Mouse (Mus musculus) midbrain, embryonic 13.5 days (tissue): Measurements from ENCODE around the gene Kif1bp. TPM values are rescaled to one million over a fixed set of nuclear protein-coding genes. Genes with fewer than 3 reads are reported as not detected.

Source experiments
- ATAC-seq: fragments of 200-750 bp; cut with Nextera tagmentation; 2 replicates; pipeline ENCODE4 v1.8.0; 2017; ENCODE audit warnings: mild to moderate bottlenecking, moderate TSS enrichment, moderate library complexity
- H3K27ac ChIP-seq: fragments of 300-500 bp; sonication (generic); 2 replicates; pipeline ENCODE4 v1.5.1; 2015; ENCODE audit warnings: inconsistent platforms, mild to moderate bottlenecking, moderate library complexity
- H3K27me3 ChIP-seq: fragments of 300-500 bp; sonication (generic); 2 replicates; pipeline ENCODE4 v1.6.1; 2015; ENCODE audit warnings: mild to moderate bottlenecking, inconsistent platforms
- H3K36me3 ChIP-seq: fragments of 300-500 bp; sonication (generic); 2 replicates; pipeline ENCODE4 v1.6.1; 2015; ENCODE audit warnings: mild to moderate bottlenecking, inconsistent platforms
- H3K4me1 ChIP-seq: fragments of 300-500 bp; sonication (generic); replicated peaks from 2 replicates; pipeline ENCODE4 v1.6.1; 2015; ENCODE audit warnings: inconsistent platforms
- H3K4me2 ChIP-seq: fragments of 300-500 bp; sonication (generic); replicated peaks from 2 replicates; pipeline ENCODE4 v1.6.1; 2015; ENCODE audit warnings: moderate library complexity, mild to moderate bottlenecking, inconsistent platforms
- H3K4me3 ChIP-seq: fragments of 300-500 bp; sonication (generic); replicated peaks from 2 replicates; pipeline ENCODE4 v1.5.1; 2015; ENCODE audit warnings: mild to moderate bottlenecking, inconsistent platforms
- H3K9ac ChIP-seq: fragments of 300-500 bp; sonication (generic); replicated peaks from 2 replicates; pipeline ENCODE4 v1.6.1; 2015; ENCODE audit warnings: mild to moderate bottlenecking, inconsistent platforms
- H3K9me3 ChIP-seq: fragments of 300-500 bp; sonication (generic); 2 replicates; pipeline ENCODE4 v1.6.1; 2016; ENCODE audit warnings: mild to moderate bottlenecking, inconsistent platforms
- WGBS: fragments of 180-500 bp; shearing (Covaris S2); methylation state at CpG from one replicate; pipeline ENCODE4 v1.1.7; 2015; 5-methylcytosine and 5-hydroxymethylcytosine counted together
- polyA plus RNA-seq: library from polyadenylated mRNA; unstranded; fragments of >200 nt; fragmentation: Nextera tagmentation; extraction: Ambion mirVana; gene quantifications from 2 replicates; pipeline ENCODE4 v1.2.1, GENCODE M21; 2015

Kif1bp gene
- polyA plus RNA-seq, 1 experiment from 2014 or later = 69.1 TPM

DNA sequence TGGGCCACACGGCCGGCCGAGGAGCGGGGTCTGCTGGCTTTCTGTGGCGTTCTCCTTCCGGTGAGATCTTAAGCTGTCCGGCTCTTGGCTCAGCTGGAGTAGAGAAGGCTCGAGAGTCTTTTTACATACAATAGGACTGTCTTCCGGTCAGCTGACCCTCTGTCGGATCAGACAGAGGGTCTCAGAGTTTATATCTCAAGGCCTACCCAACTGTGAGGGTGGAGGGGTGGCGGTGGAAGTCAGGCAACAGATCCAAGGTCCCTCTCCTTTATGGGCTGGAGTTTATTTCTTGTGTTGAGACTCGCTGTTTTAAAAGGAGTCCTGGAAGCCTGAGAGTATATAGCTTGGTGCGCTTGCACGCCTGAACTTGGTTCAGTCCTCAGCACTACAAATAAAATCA, 50.9 kb downstream of the Kif1bp start, which contains the start of gene Srgn:
TSS of gene Srgn (minus strand) at position 101 of the 400 bp plus-strand sequence.
- 87% methylated on average over 14 of the region's 14 CpGs for WGBS
- H3K9ac ChIP-seq = no peak within 1 kb of the TSS
- no peaks in the 10 kb centered on the region for H3K36me3 ChIP-seq
- H3K9me3 ChIP-seq = no peaks in the 10 kb centered on the region
- H3K27me3 ChIP-seq = no peaks in the 10 kb centered on the region
- no peak within 1 kb of the TSS for H3K27ac ChIP-seq
- ATAC-seq = no peak
- H3K4me2 ChIP-seq = no peak within 1 kb of the TSS
- H3K4me3 ChIP-seq = no peak within 1 kb of the TSS
- no peaks in the 10 kb centered on the region for H3K4me1 ChIP-seq

GRCm38 (mm10) chr10:62522346-62522950, 55.8 kb downstream of the Kif1bp start:
- no peak overlapping the region for H3K27ac ChIP-seq
- H3K4me3 ChIP-seq = no peak overlapping the region
- no peak overlapping the region for H3K9ac ChIP-seq
- H3K36me3 ChIP-seq = no peaks in the 10 kb centered on the region
- no peak for ATAC-seq
- H3K4me1 ChIP-seq = no peaks in the 10 kb centered on the region
- no peak overlapping the region for H3K4me2 ChIP-seq
- 77% methylated on average over 7 of the region's 7 CpGs for WGBS
- no peaks in the 10 kb centered on the region for H3K9me3 ChIP-seq
- no peaks in the 10 kb centered on the region for H3K27me3 ChIP-seq

DNA sequence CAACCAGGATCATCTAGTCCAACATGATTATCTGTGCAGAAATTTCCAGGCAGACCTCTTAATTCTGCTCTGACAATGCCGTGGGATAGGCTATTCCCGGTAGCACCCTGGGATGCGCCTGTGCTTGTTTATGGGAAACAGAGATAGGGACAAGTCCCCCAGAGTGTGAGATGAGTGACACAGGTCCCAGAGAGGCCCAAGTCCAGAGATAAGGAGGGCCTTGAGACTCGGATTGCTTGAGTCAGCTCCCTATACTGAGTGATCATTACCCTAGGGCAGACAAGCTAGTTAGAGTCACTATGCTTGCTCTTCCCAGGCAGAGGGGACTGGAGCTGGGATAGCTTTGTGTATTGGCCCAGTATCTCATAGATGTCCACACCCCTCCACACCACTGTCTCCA, 56.5 kb downstream of the Kif1bp start:
- no peaks in the 10 kb centered on the region for H3K27me3 ChIP-seq
- H3K4me1 ChIP-seq = no peaks in the 10 kb centered on the region
- H3K4me3 ChIP-seq = no peak overlapping the region
- WGBS = 78% methylated on average over 4 of the region's 4 CpGs
- H3K4me2 ChIP-seq = no peak overlapping the region
- no peak for ATAC-seq
- H3K9me3 ChIP-seq = no peaks in the 10 kb centered on the region
- H3K36me3 ChIP-seq = no peaks in the 10 kb centered on the region
- H3K27ac ChIP-seq = no peak overlapping the region
- no peak overlapping the region for H3K9ac ChIP-seq

DNA sequence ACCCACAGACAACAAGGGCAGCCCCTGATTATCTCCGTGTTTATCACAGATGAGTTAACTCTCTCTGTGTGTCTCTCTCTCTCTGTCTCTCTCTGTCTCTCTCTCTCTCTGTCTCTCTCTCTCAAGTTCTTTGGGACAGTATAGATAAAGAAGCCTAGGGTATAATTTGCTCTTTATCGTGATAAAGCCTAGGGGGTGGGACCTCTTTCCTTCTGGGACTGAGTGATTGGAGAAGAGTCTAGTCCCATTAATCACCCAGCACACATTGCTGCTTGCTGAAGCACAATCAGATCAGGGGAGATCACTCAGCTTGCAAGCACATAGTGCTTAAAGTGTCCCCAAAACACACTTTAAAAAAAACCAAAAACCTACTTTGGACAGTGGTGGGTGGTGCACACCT, 57.3 kb downstream of the Kif1bp start:
- Histone ChIP-seq H3K4me1 (no peaks in the 10 kb centered on the region), H3K9me3 (no peaks in the 10 kb centered on the region), H3K4me2 (no peak overlapping the region), H3K4me3 (no peak overlapping the region), H3K9ac (no peak overlapping the region), H3K27me3 (no peaks in the 10 kb centered on the region), H3K36me3 (no peaks in the 10 kb centered on the region), H3K27ac (no peak overlapping the region)
- no peak for ATAC-seq
- 76% methylated on average over 2 of the region's 2 CpGs for WGBS

DNA sequence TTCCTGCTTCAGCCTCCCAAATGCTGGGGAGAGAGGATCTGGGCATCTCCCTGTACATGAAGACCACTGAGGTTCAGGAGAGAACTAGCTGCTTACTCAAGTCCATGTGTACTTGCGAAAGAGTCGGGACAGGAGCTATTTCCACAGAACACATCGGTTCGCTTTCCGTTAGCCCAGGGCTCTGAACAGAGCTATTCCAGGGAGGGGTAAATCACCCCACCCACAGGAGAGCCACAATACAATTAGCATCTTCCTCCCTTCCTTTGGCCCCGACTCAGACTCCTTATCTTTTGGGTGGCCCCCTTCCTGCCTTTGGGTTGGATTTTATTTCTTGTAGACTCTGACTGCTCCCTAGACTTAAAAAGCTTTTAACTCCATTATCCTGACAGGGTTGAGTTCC, 60.7 kb downstream of the Kif1bp start:
- H3K9ac ChIP-seq = no peak overlapping the region
- H3K27me3 ChIP-seq = no peaks in the 10 kb centered on the region
- H3K4me1 ChIP-seq = no peaks in the 10 kb centered on the region
- ATAC-seq = no peak
- no peaks in the 10 kb centered on the region for H3K9me3 ChIP-seq
- H3K4me3 ChIP-seq = no peak overlapping the region
- no peak overlapping the region for H3K27ac ChIP-seq
- H3K36me3 ChIP-seq = no peaks in the 10 kb centered on the region
- H3K4me2 ChIP-seq = no peak overlapping the region
- 90% methylated on average over 6 of the region's 6 CpGs for WGBS

DNA sequence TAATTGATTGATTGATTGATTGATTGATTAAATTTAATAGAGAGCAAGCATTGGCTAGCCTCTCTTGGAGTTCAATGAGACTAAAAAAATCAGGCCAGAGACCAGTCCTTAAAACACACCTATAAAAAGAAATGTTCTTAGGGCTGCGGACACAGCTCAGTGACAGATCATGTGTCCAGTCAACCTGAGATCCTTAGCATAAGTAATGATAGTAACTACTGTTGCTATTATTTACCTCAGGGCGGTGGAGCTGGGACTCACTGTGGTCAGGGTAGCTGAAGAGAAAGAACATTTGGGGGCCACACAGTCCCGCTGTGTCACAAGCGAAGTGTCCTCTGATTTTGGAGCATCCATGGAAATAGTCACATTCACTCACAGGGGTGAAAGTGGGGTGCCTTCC, 65.4 kb downstream of the Kif1bp start:
- 97% methylated on average over 4 of the region's 4 CpGs for WGBS
- Histone ChIP-seq H3K9ac (no peak overlapping the region), H3K4me3 (no peak overlapping the region)

GRCm38 (mm10) chr10:62511528-62511927, 66.7 kb downstream of the Kif1bp start:
- no peak overlapping the region for H3K9ac ChIP-seq
- no peaks in the 10 kb centered on the region for H3K9me3 ChIP-seq
- no peak overlapping the region for H3K27ac ChIP-seq
- ATAC-seq = no peak
- H3K4me2 ChIP-seq = no peak overlapping the region
- no peak overlapping the region for H3K4me3 ChIP-seq
- H3K36me3 ChIP-seq = no peaks in the 10 kb centered on the region
- H3K4me1 ChIP-seq = no peaks in the 10 kb centered on the region; the same call in 1 of the 2 replicates
- 84% methylated on average over 6 of the region's 6 CpGs for WGBS
- peaks cover 17% of the 10 kb centered on the region for H3K27me3 ChIP-seq

More for the DNA sequence above, 65.4 kb downstream of the Kif1bp start:
- no peak overlapping the region for H3K27ac ChIP-seq
- H3K4me2 ChIP-seq = no peak overlapping the region
- no peaks in the 10 kb centered on the region for H3K9me3 ChIP-seq
- no peaks in the 10 kb centered on the region for H3K36me3 ChIP-seq
- no peaks in the 10 kb centered on the region; the same call in 1 of the 2 replicates for H3K4me1 ChIP-seq
- ATAC-seq = no peak
- H3K27me3 ChIP-seq = peaks cover 12% of the 10 kb centered on the region

- H3K27me3 ChIP-seq = peaks cover 17% of the 10 kb centered on the region
- ATAC-seq = no peak
- 72% methylated on average over 11 of the region's 11 CpGs for WGBS
- H3K4me1 ChIP-seq = no peaks in the 10 kb centered on the region; the same call in 1 of the 2 replicates
- no peaks in the 10 kb centered on the region for H3K36me3 ChIP-seq
- no peak overlapping the region for H3K9ac ChIP-seq
- no peaks in the 10 kb centered on the region for H3K9me3 ChIP-seq
- H3K27ac ChIP-seq = no peak overlapping the region
- no peak overlapping the region for H3K4me3 ChIP-seq
- H3K4me2 ChIP-seq = no peak overlapping the region
These were observed 69.1 kb downstream of the Kif1bp start for GRCm38 (mm10) chr10:62509032-62509656.

- peak overlapping the region; percentile 51 for H3K9ac ChIP-seq
- H3K4me1 ChIP-seq = no peaks in the 10 kb centered on the region; the same call in 1 of the 2 replicates
- H3K9me3 ChIP-seq = no peaks in the 10 kb centered on the region
- no peaks in the 10 kb centered on the region for H3K36me3 ChIP-seq
- H3K4me3 ChIP-seq = peak overlapping the region; percentile 24
- H3K27me3 ChIP-seq = peaks cover 17% of the 10 kb centered on the region
- no peak overlapping the region for H3K27ac ChIP-seq
- WGBS = 11% methylated on average over 11 of the region's 11 CpGs
- peak overlapping the region; percentile 53 for H3K4me2 ChIP-seq
- ATAC-seq = no peak
These were observed 69.8 kb downstream of the Kif1bp start for GRCm38 (mm10) chr10:62508459-62508858.

DNA sequence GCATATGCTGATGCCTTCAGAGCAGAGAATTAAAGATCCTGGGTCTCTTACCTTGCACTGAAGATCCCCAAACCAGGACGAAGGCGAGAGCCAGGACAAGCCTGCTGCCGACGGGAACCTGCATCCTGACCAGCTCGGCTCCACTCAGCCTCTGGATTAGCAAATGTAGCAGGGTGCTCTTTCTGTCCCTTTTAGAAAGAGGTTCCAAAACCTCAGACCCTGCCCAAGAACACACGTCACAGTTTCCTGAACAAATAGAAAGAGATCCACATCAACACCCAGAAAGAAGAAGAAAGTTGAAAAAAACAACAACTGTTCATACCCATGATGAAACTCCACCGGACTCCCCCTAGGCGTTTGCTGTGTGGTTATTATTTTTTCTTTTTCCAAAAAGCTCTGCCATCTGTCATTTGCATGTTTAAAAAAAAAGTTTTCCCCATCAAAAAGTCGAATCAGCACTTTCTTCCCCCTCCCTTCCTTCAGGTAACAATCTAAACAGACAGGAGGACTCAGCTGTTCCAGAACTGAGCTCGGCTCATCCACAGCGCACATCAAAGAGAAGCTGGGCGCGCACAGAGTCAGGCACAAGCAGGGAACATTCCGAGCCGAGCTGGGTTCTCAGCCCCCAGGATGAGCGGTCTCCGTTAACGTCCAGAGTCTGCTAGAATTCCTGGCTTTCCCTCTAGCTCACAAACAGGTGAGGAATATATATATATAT, 70.5 kb downstream of the Kif1bp start:
- 0 out of 2 replicates have a peak overlapping the region, but pooled peaks have one; percentile 51 for H3K9ac ChIP-seq
- no peaks in the 10 kb centered on the region for H3K36me3 ChIP-seq
- WGBS = 17% methylated on average over 18 of the region's 18 CpGs
- H3K27ac ChIP-seq = no peak overlapping the region
- H3K27me3 ChIP-seq = peaks cover 17% of the 10 kb centered on the region
- ATAC-seq = no peak
- H3K4me2 ChIP-seq = peak overlapping the region; percentile 53
- H3K4me1 ChIP-seq = no peaks in the 10 kb centered on the region; the same call in 1 of the 2 replicates
- H3K4me3 ChIP-seq = peak overlapping the region; percentile 24
- no peaks in the 10 kb centered on the region for H3K9me3 ChIP-seq

DNA sequence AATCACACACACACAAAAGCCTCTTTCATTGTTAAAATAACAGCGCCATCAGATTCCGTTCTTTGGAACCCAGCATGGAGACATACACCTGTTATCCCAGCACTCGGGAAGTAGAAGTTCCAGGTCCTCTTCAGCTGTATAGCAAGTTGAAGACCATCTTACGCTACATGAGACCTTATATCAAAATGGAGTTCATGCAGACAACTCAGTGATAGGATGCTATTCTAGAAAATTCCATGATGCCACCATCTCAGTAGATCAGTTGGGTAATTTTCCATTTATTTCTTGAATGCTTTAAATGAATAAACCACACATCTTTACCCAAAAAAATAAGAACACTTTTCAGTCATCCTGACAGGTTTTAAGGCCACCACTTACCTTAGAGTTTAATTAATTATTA, 71.2 kb downstream of the Kif1bp start:
- H3K9ac ChIP-seq = no peak overlapping the region
- WGBS = 93% methylated on average over 4 of the region's 4 CpGs

GRCm38 (mm10) chr10:62506019-62506556, 72.2 kb downstream of the Kif1bp start:
- ATAC-seq = no peak
- peaks cover 17% of the 10 kb centered on the region for H3K27me3 ChIP-seq
- H3K36me3 ChIP-seq = no peaks in the 10 kb centered on the region
- H3K4me1 ChIP-seq = no peaks in the 10 kb centered on the region; the same call in 1 of the 2 replicates
- H3K27ac ChIP-seq = no peak overlapping the region
- no peaks in the 10 kb centered on the region for H3K9me3 ChIP-seq
- no peak overlapping the region for H3K4me2 ChIP-seq
- WGBS = 92% methylated on average over 17 of the region's 17 CpGs
- no peak overlapping the region for H3K9ac ChIP-seq
- H3K4me3 ChIP-seq = no peak overlapping the region

More for the DNA sequence above, 71.2 kb downstream of the Kif1bp start:
- Histone ChIP-seq H3K4me3 (no peak overlapping the region), H3K4me1 (no peaks in the 10 kb centered on the region; the same call in 1 of the 2 replicates), H3K9me3 (no peaks in the 10 kb centered on the region), H3K27ac (no peak overlapping the region), H3K36me3 (no peaks in the 10 kb centered on the region), H3K4me2 (no peak overlapping the region), H3K27me3 (peaks cover 17% of the 10 kb centered on the region)
- no peak for ATAC-seq
